Mouse (Mus musculus) cerebellum, adult 18-20 months (tissue): ENCODE results near the gene Nrarp.

Experiments used
- DNase-seq, 2 experiments: peaks; one replicate each; pipeline ENCODE4 v3.0.0; 2021

Gene Nrarp

DNA sequence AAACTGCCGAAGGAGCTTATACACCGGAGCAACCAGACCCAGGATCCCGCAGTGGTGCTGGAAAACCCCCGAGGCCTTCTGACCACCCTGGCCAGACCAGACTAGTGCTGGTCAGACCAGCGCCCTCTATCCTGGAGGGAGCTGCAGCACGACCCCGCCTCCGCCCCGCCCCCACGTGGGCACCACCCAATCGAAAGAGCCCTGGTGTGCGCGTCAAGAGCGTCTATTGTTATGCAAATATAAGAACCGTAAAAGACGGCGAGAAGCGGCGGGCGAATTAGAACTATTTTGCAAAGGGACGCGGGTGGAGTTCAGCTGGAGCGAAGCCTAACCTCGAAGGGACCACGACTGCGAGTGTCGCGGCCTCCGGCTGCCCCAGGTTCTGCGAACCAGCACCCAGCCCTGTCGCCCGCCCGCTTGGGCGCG lies at the start of gene Nrarp:
TSS of gene Nrarp (plus strand) at position 281 of the 426 bp plus-strand sequence.
- DNase-seq = peak; percentile 86 to 89

DNA sequence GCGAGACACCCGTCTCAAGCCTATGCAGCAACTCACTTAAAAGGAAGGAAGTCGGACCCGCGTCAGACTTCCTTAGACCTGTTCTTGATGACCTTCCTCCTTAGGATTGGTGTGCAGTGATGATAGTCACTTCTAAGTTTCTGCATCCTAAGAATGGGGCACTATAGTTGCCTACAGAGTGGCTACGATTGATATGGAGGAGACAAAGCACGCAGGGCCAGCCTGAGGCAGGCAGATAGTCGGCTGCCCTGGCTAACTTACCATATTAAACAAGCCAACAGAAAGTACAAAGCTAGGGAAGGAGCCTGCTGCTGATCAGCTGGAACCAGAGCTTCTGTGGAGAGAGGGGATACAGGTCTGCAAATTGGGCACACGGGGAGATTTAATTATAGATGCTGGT lies 49.0 kb upstream of the Nrarp start:
- DNase-seq = no peak

DNA sequence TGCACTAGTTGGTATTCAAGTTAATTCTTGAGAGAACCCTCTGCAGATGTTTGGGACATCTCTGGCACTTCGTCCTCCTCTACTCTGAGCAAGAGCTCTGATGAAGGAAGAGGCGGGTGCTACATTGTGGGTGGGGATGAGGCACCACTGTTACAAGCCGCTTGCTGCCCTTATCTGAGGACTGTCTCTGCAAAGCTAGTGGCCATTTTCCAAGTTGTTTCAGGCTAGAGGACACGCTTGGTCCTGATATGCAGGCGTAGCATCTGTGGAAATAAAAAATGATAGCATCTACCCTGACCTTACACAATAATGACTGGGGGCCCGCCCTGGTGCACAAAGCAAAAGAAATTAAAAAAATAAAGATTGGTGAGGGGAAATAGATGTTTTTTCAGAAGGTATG lies 42.7 kb upstream of the Nrarp start:
- no peak for DNase-seq

GRCm38 (mm10) chr2:25141185-25141584 lies 39.4 kb upstream of the Nrarp start:
- no peak for DNase-seq

DNA sequence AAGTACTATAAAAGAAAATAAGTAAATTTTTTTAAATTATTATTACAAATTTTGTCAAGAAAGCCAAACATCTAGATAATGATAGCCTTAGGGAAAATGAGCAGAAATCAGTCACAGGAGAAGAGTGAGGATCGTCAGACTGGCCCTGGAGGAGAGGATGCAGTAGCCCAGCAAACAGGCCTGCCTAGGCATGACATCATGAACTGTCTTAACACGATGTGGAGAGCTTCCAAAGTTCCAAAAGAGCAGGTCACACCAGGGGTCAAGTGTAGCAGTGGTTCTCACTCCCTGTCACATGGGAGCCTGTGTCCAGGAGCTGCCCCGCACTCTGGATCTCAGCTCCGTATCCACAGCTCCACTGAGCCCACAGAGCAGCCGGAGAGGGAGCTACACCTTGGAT lies 38.6 kb upstream of the Nrarp start:
- DNase-seq = no peak

- DNase-seq = no peak
These were observed 35.2 kb upstream of the Nrarp start for GRCm38 (mm10) chr2:25145346-25145745.

- DNase-seq = no peak
These were observed 33.2 kb upstream of the Nrarp start for GRCm38 (mm10) chr2:25147398-25147797.

- DNase-seq = no peak
These were observed 32.7 kb upstream of the Nrarp start for GRCm38 (mm10) chr2:25147892-25148291.

DNA sequence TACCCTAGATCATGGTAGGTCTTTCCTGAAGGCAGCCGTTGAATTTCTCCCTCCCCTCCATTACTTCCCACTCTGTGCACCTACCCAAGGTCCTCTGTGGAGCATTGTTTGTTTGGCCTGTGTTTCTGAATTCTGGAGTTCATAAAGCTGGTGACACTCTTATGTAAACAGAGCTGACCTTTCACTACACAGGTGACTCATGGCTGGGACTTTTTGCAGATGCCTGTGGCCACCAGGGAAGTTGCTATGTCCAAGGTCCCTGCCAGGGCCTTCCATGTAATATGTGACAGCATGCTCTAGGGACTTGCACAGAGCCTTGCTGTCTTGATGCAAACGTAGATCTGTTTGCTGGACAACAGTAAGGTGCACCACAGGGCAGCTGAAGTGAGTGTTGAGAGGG lies 30.9 kb upstream of the Nrarp start:
- DNase-seq = no peak

DNA sequence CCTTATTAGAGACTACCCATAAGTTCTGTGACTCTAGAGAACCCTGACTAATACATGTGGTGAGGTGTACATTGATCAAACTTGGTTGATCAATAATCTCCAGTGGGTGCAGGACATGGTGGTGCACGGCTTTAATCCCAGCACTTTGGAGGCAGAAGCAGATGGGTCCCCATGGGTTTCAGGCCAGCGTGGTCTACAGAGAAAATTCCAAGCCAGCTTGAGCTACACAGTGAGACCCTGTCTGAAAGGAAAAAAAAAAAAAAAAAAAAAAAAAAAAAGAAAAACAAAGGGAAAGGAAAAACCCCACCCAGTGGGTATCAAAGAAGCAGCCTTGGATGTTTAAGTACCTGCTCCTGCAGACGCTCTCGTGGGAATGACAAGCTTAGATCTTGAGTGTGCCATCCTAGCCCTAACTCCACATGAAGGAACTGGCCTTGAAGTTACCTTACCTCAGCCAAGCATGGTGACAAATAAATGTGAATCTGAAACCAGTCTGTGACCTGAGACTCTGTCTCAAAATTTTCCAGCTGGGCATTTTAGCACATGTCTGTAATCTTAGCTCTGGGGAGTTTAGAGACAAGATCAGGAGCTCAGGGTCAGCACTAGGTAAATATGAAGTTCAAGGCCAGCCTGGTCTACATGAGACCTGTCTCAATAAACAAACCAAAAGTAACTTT lies 29.1 kb upstream of the Nrarp start:
- DNase-seq = no peak

GRCm38 (mm10) chr2:25156177-25156576 lies 24.4 kb upstream of the Nrarp start:
- DNase-seq = no peak

DNA sequence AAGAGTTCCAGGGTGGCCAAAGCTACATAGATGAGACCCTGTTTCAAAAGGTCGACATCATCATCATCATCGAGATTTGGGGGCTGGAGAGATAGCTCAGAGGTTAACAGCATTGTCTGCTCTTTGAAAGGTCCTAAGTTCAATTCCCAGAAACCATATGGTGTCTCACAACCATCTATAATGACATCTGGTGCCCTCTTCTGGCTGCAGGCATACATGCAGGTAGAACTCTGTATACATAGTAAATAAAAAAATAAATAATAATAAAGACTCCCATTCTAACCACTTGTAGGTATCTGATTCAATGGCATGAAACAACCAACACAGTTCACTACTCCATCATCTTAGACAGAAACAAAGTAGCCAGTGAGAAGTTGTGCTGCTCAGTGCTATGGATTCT lies 23.6 kb upstream of the Nrarp start:
- no peak for DNase-seq

GRCm38 (mm10) chr2:25157655-25158054 lies 22.9 kb upstream of the Nrarp start:
- DNase-seq = no peak

DNA sequence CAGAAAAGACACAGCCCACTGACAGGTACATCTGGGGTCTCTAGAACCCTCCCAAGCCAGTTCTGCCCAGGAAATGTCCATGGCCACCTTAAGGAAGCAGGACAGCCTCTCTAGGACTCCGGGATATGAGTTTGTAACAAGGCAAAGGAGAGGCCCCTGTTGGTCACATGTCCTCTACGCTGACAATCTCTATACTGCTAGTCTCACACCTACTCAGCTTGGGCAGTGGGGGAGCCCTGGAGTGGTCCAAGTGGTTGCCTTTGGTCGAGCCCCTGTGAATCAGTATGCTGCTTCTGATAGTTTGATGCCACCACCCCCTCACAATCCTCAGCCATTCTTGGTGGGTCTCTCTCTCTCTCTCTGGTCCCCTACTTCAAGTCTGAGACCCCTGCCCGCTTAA lies 13.1 kb upstream of the Nrarp start:
- no peak for DNase-seq

- no peak for DNase-seq
These were observed 12.5 kb upstream of the Nrarp start for GRCm38 (mm10) chr2:25167919-25168664.

DNA sequence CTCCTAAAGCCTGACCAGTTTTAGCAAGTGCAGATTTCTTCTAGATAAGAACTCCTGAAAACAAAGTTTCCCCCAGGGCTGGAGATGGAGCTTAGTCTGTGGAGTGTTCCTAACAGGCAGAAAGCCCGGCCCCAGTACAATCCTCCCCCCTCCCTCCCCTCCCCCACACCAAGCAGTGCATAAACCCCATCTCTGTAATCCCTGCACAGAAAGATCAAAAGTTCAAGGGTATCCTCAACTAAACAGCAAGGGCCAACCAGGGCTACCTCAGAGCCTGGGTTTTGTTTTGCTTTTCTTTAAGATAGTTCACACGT lies 11.9 kb upstream of the Nrarp start:
- no peak for DNase-seq

DNA sequence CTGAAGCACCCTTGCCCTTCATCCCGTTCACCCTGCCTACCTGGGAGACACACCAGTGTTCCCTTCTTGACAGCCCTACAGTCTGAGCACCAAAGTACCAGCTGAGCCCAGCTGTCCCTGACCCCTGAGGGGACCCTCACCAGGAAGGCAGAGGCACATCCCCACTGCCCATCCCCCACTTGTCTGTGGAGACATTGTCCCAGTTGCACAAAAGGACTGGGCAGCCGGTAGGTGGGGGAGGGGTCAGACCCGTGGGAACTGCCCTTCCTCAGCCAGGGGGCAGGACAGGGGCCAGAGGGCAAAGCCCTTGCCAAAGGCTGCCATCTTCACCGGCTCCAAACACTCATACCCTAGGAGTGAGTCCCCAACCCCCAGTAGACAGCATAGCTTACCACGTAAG lies 10.8 kb upstream of the Nrarp start:
- DNase-seq = no peak

DNA sequence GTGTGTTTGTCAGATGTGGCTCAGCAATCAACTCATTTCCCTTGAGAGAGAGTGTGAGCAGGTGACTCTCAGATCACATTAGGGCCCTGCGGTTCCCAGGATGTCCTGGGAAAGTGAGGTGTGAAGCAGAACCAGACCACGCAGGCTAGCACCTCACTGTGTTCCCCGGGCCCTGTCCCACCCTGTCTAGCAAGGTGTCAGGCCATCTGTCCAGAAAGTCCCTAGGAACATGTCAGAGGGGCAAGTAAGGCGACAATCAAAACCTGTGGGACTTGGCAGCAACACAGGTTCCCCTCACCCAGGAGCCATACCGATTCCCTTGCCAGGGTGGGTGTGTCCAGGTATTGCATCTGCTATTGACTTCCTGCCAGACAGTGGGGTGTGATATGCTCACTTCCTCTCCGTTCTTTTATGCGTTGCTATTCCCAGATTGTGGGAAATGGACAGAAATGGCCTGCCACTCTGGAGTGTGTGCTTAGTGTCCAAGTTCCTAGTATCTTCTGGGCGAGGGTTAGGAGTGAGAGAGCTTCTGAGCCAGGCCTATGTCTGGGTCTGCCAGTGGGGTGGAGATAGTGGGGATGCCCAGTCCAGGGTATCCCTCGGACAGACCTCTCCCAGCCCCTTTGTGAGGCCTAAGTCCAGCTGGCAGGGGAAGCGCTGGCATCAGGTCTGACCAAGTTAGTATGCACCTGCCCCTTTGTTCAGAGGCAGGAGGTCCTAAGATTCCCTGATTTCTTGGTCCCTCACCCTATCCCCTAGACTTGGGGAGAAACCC lies 10.0 kb upstream of the Nrarp start:
- no peak for DNase-seq

GRCm38 (mm10) chr2:25171101-25171768 lies 9.3 kb upstream of the Nrarp start:
- DNase-seq = no peak

- no peak for DNase-seq
These were observed 8.8 kb upstream of the Nrarp start for GRCm38 (mm10) chr2:25171769-25172153.

GRCm38 (mm10) chr2:25172629-25173028 lies 7.9 kb upstream of the Nrarp start:
- DNase-seq = no peak

GRCm38 (mm10) chr2:25173821-25174220 lies 6.7 kb upstream of the Nrarp start:
- DNase-seq = no peak

DNA sequence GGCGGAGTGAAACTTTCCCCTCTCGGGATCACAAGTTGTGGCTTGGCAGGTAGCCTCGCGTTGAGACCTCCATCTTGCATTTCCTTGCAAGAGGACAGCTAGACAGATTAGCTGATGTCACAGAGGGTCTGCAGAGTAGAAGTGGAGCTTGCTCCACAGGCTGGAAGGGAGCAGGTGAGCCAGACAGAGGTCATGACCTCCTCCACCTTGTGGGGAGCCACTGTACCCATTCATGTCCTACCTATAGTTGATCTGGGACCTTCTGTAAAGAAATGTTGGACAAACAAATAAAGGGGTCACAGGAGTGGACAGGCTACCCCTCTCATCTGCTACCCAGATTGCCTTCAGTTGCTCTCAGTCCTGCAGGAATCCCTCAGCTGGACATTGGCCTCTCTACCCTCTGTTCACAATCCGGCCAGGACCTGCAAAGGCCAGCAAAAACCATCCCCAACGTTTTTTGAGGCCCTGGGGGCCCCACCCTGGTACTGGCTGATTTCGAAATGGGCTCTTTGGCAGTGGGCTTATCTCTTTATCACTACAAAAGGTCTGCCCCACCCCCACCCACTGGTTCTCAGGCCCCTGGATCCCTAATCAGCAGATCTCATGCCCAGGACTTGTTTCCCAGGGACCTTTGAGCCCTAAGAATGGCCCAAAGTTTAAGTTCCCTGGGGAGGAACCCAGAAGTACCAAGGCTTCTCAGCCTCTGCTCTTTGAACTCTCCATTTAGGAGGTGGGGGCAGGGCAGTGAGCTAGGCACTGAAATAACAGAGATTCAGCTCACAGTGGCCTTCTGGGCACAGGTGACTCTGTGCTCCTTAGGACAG lies 5.5 kb upstream of the Nrarp start:
- no peak for DNase-seq
